Mouse (Mus musculus): ENCODE data around the gene Hsd17b2.

Gene Hsd17b2

DNA sequence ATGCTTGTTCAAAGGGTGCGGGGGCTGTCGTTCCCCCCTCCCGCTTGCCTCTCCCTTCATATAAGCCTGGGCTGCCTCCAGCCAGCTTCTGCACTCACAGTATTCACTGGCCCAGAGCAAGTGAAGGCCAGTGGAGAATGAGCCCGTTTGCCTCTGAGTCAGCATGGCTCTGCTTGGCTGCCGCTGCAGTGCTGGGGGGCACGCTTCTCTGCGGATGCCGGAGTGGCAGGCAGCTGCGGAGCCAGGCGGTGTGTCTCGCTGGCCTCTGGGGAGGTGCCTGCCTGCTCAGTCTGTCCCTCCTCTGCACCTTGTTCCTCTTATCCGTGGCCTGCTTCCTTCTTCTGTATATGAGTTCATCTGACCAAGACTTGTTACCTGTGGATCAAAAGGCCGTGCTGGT lies at the start of gene Hsd17b2:
Gene Hsd17b2, plus strand, starts transcription at position 46 of the 400 bp plus-strand sequence.
- in situ Hi-C loops (cut with MboI, MseI): no loop called here

DNA sequence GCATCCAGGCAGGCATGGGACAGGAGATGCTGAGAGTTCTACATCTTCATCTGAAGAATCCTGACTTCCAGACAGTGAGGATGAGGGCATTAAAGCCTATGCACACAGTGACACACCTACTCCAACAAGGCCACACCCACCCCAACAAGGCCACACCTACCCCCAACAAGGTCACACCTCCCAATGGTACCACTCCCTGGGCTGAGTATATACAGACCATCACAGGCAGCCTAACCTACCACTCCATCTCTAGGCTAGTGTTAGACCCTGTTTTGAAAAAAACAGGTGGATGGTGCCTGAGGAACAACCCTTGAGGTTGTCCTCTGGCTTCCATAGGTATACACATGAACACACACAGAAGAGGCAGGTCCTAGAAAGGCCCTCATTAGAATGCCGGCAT lies 49.4 kb upstream of the Hsd17b2 start:
- in situ Hi-C loops (cut with MboI, MseI): no loop called here

DNA sequence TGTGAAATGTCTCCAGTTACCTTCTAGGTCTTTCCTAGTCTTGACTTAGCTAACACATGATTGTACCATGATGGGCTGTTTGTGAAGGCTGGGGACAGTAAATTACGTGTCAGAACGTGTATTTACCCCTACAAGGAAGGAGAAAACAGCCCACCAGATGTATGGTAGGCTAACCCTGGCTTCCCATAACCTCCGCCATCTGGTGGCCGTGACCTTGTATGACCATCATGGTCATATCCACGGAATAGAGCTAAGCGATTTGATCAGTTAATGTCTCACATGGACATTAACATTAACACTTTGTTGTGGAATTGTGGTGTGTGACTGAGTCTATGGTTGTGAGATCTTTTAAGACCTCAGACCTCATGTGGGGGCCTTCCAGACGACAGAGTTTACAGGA lies 42.7 kb upstream of the Hsd17b2 start:
- in situ Hi-C loops (cut with MboI, MseI): no loop called here

GRCm38 (mm10) chr8:117660358-117661031 lies 41.2 kb upstream of the Hsd17b2 start:
- in situ Hi-C loops (cut with MboI, MseI): no loop called here

DNA sequence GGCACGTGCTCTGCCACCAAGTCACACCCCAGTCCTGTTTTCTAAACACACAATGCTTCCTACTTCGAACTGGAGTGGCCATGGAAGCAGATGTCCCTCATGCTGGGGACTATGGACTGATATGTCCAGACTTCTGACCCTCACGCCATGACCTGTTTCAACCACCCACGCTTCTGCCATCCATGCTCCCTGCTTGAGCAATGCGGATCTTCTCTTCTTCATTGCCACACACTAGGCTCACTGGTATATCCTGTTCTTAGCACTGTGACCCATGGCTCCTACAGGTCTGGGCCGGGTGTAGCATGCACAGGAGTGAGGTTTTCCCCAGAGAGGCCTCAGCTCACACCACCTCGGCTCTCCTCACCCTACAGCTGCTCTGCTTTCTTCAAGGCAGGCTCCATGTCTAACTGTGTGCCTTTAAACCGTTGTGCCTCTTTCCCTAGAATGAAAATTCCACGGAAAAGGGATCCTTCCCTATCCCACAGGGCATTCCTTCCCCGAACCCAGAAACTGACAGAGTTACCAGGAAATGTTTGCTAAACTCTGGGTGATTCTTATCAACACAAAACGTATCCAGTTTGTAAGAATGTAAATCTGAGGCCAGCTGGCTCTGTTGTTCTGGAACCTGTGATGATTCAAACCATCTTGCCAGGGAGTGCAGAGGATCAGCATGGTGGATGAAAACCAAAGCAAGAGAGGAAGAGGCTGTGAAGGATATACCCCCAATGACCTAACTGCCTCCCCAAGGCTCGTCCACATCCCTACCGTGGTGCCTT lies 34.2 kb upstream of the Hsd17b2 start:
- in situ Hi-C loops (cut with MboI, MseI): no loop called here

DNA sequence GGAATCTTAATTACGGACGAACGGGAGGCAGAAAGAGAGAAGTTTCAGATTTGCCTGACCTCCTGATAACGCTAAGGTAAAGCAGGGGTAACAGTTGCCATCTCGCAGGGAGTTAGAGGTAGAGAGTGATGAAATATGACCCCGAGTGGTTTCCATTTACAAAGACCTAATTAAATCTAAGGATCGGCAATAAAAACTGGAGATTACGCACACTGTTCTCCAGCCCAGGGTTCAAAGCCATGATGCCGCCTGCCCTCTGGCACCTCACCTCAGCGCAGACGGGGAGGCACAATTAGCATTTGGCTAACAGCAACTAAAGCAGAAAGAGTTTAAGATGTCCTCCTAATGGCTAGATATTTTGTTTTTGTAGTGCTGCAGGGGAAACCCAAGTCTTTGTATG lies 31.2 kb upstream of the Hsd17b2 start:
- in situ Hi-C loops (cut with MboI, MseI): no loop called here

GRCm38 (mm10) chr8:117672558-117672957 lies 29.1 kb upstream of the Hsd17b2 start:
- in situ Hi-C loops (cut with MboI, MseI): no loop called here

DNA sequence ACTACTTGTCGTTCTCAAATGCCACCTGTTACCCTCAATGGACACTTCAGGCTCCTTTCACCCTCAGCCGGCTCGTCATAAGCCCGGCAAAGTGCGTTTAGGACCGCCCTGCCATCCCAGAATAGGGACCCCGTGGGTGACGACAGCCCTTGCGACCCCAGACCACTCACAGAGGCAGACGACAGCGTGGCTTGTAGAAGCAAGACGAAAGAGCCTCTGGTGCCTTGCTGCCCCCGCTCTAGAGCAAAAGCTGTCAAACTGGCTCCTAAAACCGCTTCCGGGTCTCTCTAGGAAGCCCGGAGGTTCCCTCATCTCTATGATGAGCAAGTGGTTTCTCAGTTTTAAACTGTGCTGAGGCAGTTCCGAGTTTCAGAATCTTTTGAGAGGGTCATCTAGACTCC lies 28.3 kb upstream of the Hsd17b2 start, which contains the start of gene Sdr42e1:
Gene Sdr42e1, minus strand, starts transcription at position 260 of the 401 bp plus-strand sequence.
- in situ Hi-C loops (cut with MboI, MseI): no loop called here

DNA sequence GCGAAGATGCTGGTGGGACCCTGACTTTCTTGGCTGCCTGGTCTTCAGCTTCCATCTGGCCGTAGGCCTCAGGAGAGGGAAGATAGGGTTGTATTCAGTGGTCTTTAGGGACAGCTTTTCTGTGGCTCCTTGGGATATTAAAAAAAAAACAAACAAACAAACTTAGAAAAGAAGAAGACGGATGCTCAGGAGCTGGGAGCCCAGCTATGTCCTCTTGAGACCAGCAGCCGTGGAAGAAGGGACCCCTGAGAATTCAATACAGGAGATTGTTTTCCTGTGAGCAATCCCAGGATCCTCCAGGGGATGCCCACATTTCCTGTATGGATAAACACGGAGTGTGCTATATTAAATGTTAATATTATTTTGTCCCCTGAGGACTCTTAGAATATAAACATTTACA lies 26.5 kb upstream of the Hsd17b2 start:
- in situ Hi-C loops (cut with MboI, MseI): no loop called here

- in situ Hi-C loops (cut with MboI, MseI): no loop called here
Measured at GRCm38 (mm10) chr8:117676460-117676859, 25.2 kb upstream of the Hsd17b2 start.

DNA sequence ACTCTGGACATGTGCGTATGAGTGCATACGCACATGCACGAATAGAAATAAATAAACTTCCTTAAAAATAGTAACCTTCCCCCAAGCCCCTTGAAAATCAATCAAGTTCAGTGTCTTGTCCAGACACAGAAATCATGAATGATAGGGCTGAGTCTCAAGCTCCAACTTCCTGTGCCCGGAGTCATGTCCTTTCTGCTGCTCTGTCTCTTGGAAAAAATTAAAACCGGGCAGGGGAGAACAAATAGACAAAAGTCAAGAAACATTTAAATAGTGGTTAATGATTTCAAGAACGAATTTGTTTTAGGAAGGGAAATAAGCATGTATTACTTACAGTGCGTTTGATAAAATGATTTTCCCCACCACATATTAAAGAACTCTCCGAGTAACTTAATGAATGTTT lies 24.7 kb upstream of the Hsd17b2 start:
- in situ Hi-C loops (cut with MboI, MseI): no loop called here

DNA sequence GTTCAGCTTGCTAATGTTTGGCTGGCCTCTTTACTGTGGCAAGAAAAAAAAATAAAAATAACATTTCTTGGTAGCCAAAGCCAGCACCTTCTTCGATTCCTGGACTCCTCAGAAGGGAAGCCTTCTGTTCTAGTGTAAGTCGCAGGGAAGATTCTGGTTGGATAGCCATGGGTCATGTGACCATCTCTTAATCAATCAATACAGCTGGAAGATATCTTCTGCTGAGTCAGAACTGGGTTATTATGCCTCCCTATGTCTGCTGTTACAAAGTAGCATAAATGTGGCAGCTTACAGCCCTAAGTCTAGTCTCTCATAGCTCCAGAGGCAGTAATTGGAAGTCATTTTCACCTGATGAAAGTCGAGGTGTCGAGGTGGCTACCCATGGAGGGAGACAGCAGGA lies 23.1 kb upstream of the Hsd17b2 start:
- in situ Hi-C loops (cut with MboI, MseI): no loop called here

DNA sequence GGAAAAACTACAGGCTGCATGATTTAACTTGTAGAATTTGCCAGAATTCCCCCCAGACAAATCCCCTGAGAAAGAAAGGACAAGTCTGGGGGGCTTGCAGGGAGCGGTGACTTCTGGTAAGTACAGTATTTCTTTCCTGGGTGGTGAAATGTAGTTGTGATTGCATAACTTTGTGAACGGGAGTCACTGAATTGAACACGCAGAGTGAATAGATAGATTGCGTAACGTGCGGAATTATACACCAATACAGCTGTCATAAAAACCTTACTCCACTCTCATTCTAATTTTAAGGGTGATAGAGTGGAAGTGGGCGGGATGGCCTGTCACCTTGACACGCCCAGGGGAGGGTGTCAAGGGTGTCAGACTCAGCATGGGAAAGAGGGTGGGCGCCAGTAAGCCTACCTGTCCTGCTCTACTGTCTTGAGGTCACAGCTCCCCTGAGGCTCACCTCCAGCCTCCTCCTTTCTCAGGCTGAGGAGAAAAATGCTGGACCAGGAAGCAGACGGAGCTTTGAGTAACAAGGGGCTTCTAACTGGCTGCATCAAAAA lies 17.7 kb upstream of the Hsd17b2 start:
- in situ Hi-C loops (cut with MboI, MseI): no loop called here

GRCm38 (mm10) chr8:117684504-117684903 lies 17.2 kb upstream of the Hsd17b2 start:
- in situ Hi-C loops (cut with MboI, MseI): no loop called here

DNA sequence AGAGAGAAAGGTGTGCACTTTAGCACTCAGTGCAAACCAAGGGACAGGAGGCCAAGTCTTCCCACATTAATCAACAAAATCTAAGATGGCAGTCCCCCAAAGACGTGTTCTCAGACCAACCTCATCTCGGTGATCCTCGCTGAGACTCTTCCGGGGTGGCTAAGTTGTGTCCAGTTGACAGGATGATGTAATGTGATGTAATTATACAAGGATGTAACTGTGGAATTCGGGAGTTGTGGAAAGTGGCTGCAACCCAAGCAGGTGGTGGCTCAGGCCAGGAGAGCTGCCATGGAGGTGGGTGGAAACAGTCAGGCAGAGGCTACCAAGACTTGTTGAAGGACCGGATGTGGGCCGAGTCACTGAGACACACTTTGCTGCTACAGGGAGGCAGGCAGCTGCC lies 13.8 kb upstream of the Hsd17b2 start:
- in situ Hi-C loops (cut with MboI, MseI): no loop called here

- in situ Hi-C loops (cut with MboI, MseI): no loop called here
Measured at GRCm38 (mm10) chr8:117692131-117692530, 9.6 kb upstream of the Hsd17b2 start.

GRCm38 (mm10) chr8:117695636-117696035 lies 6.1 kb upstream of the Hsd17b2 start:
- in situ Hi-C loops (cut with MboI, MseI): no loop called here

DNA sequence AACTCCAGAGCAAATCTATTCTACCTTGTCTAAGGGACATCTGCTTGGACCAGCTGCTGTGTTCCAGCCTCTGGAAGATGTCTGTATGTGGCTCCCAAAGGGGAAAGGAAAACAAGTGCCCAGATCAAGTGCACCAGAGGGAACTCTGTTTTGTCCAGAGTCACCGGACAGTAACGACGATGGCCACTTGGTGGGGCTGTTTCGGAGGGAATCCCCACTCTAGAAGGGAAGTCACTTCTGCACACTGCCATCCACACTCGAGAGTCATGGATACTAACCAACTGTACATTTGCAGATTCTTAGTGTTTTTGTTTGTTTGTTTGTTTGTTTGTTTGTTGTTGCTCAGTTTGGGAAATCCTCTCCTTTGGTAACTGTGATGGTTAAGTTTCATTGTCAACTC lies 4.5 kb upstream of the Hsd17b2 start:
- in situ Hi-C loops (cut with MboI, MseI): no loop called here

- in situ Hi-C loops (cut with MboI, MseI): no loop called here
Measured at GRCm38 (mm10) chr8:117700699-117701098, 1.0 kb upstream of the Hsd17b2 start.

- in situ Hi-C loops (cut with MboI, MseI): no loop called here
Measured at GRCm38 (mm10) chr8:117701246-117701645, 458 bp upstream of the Hsd17b2 start.

- in situ Hi-C loops (cut with MboI, MseI): no loop called here
Measured at GRCm38 (mm10) chr8:117702701-117703100, 997 bp downstream of the Hsd17b2 start.

GRCm38 (mm10) chr8:117706141-117706540 lies 4.4 kb downstream of the Hsd17b2 start:
- in situ Hi-C loops (cut with MboI, MseI): loop anchor here in 1 of 2 experiments (5.0 kb wide), 1 partner anchor 84 kb away; no protein-coding TSS in a partner anchor

DNA sequence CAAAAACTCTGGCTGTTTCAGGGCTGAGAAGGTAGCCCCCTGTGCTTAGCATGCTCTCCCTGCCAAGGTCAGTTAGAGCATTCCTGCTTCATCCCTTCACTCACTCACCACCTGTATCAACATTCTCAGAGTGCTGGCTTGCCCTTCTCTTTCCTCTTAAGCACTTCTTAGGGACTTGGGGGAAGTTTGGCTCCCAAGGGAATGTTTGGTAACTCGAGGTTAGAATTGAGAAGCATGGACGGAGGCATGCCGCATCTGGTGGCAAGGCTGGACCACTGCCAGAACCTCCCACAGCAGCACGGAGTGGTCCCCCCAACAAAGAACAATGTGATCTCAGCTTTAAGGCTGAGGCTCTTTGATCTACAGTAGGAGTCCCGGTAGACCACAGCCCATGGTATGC lies 10.5 kb downstream of the Hsd17b2 start:
- in situ Hi-C loops (cut with MboI, MseI): no loop called here
